11 mouse cellular contexts compared by ENCODE assay signal in genomic region chr2:72672908-72673901, GRCm38 (mm10).
DNase-seq lines count a peak whose midpoint lies in the region; ATAC-seq and TF ChIP-seq lines count a peak whose summit lies in the region.
"Had no signal": no experiment of that assay in that cellular context is flagged by ENCODE, and none has a peak within 500 bp of the region (broad histone marks: within the 10 kb centered on the region; RNA-seq: fewer than 3 reads in every experiment).

No protein-coding gene starts in this region.

- H3K36me3 ChIP-seq in heart, embryonic 16.5 days (ENCODE audit: control insufficient read depth, insufficient read depth), result no peaks in the 10 kb centered on the region
- H3K36me3 ChIP-seq in midbrain, embryonic 11.5 days (ENCODE audit: control insufficient read depth, insufficient read depth, low read length), result no peaks in the 10 kb centered on the region
- no peaks in the 10 kb centered on the region for H3K36me3 ChIP-seq in midbrain, embryonic 16.5 days (ENCODE audit: control insufficient read depth, insufficient read depth, low read length)
- no peaks in the 10 kb centered on the region for H3K36me3 ChIP-seq in stomach, embryonic 16.5 days (ENCODE audit: control insufficient read depth, insufficient read depth, low read length)
- H3K36me3 ChIP-seq: embryonic facial prominence, embryonic 12.5 days; hindbrain, embryonic 15.5 days had no signal

- no peak overlapping the region for H3K4me2 ChIP-seq in heart, embryonic 16.5 days (ENCODE audit: low read depth, low read length)
- no peak overlapping the region for H3K4me2 ChIP-seq in midbrain, embryonic 11.5 days
- no peak overlapping the region for H3K4me2 ChIP-seq in midbrain, embryonic 16.5 days (ENCODE audit: low read length)
- H3K4me2 ChIP-seq in stomach, embryonic 16.5 days (ENCODE audit: low read depth, low read length), result no peak overlapping the region

- no peak overlapping the region for H3K27ac ChIP-seq in heart, embryonic 16.5 days (ENCODE audit: low read length)
- no peak overlapping the region for H3K27ac ChIP-seq in midbrain, embryonic 11.5 days (ENCODE audit: low read depth, low read length)
- H3K27ac ChIP-seq in midbrain, embryonic 16.5 days (ENCODE audit: low read length), result no peak overlapping the region
- H3K27ac ChIP-seq in embryonic fibroblast, embryonic 13.5 days (ENCODE audit: insufficient read depth, low read length), result peak overlapping the region; percentile 1; the same call in 1 of the 2 replicates
- H3K27ac ChIP-seq in stomach, embryonic 16.5 days (ENCODE audit: low read length), result peak overlapping the region; percentile 48
- H3K27ac ChIP-seq: embryonic facial prominence, embryonic 12.5 days; hindbrain, embryonic 15.5 days; liver, embryonic 14.5 days had no signal

- ATAC-seq in heart, embryonic 16.5 days (replicated peaks; ENCODE audit: extremely low read depth, insufficient read depth, low FRiP score), result 0 out of 2 replicates have a peak, but pooled peaks have one; percentile 37
- ATAC-seq in midbrain, embryonic 11.5 days (ENCODE audit: low FRiP score), result peak; percentile 89
- ATAC-seq in midbrain, embryonic 16.5 days, result no peak
- ATAC-seq in stomach, embryonic 16.5 days (ENCODE audit: insufficient read depth, low FRiP score), result peak; percentile 58

- H3K9me3 ChIP-seq in heart, embryonic 16.5 days (replicated peaks; ENCODE audit: control insufficient read depth, low read length), result no peaks in the 10 kb centered on the region
- no peaks in the 10 kb centered on the region for H3K9me3 ChIP-seq in midbrain, embryonic 11.5 days (ENCODE audit: control insufficient read depth, low read length)
- H3K9me3 ChIP-seq in midbrain, embryonic 16.5 days (replicated peaks; ENCODE audit: control insufficient read depth, low read length, poor library complexity, severe bottlenecking), result no peaks in the 10 kb centered on the region
- no peaks in the 10 kb centered on the region for H3K9me3 ChIP-seq in stomach, embryonic 16.5 days (replicated peaks; ENCODE audit: control insufficient read depth, low read length)
- H3K9me3 ChIP-seq: embryonic facial prominence, embryonic 12.5 days; hindbrain, embryonic 15.5 days had no signal

- H3K27me3 ChIP-seq in heart, embryonic 16.5 days (ENCODE audit: control insufficient read depth, insufficient read depth, low read length), result 0 out of 2 replicates have a peak, but pooled peaks cover 2% of the 10 kb centered on the region
- peaks cover 17% of the 10 kb centered on the region for H3K27me3 ChIP-seq in midbrain, embryonic 11.5 days (ENCODE audit: control insufficient read depth, insufficient read depth, low read length)
- 0 out of 2 replicates have a peak, but pooled peaks cover 3% of the 10 kb centered on the region for H3K27me3 ChIP-seq in midbrain, embryonic 16.5 days (ENCODE audit: control insufficient read depth, insufficient read depth, low read depth, low read length)
- no peaks in the 10 kb centered on the region for H3K27me3 ChIP-seq in stomach, embryonic 16.5 days (ENCODE audit: control insufficient read depth, insufficient read depth, low read length)
- H3K27me3 ChIP-seq: embryonic facial prominence, embryonic 12.5 days; hindbrain, embryonic 15.5 days had no signal

- no peak for DNase-seq in heart, postnatal 14 days
- peak; percentile 90 for DNase-seq in midbrain, embryonic 11.5 days (ENCODE audit: low spot score, missing footprints)
- DNase-seq in gastrocnemius, postnatal 36 days, result no peak
- no peak for DNase-seq in right cerebral cortex, postnatal 25 days

- no peak for TF ChIP-seq CTCF in embryonic fibroblast, embryonic 13.5 days (IDR thresholded peaks at IDR 0.05; ENCODE audit: borderline replicate concordance, insufficient read depth, low read length)

- H3K4me1 ChIP-seq in heart, embryonic 16.5 days (ENCODE audit: control insufficient read depth, insufficient read depth, low read length), result peaks cover 7% of the 10 kb centered on the region; the same call in 1 of the 2 replicates
- peaks cover 20% of the 10 kb centered on the region for H3K4me1 ChIP-seq in midbrain, embryonic 11.5 days (ENCODE audit: control insufficient read depth, insufficient read depth, low read length)
- H3K4me1 ChIP-seq in midbrain, embryonic 16.5 days (ENCODE audit: control insufficient read depth, insufficient read depth, low read length), result peaks cover 5% of the 10 kb centered on the region; the same call in 1 of the 2 replicates
- peaks cover 11% of the 10 kb centered on the region; the same call in 1 of the 2 replicates for H3K4me1 ChIP-seq in embryonic fibroblast, embryonic 13.5 days (ENCODE audit: control insufficient read depth, insufficient read depth, low read length)
- peaks cover 7% of the 10 kb centered on the region; the same call in 1 of the 2 replicates for H3K4me1 ChIP-seq in stomach, embryonic 16.5 days (ENCODE audit: control insufficient read depth, insufficient read depth, low read length)

- no peak overlapping the region for H3K9ac ChIP-seq in heart, embryonic 16.5 days (ENCODE audit: low read length)
- H3K9ac ChIP-seq in midbrain, embryonic 11.5 days (ENCODE audit: low read length), result no peak overlapping the region
- H3K9ac ChIP-seq in midbrain, embryonic 16.5 days (ENCODE audit: low read depth, low read length), result no peak overlapping the region
- H3K9ac ChIP-seq in stomach, embryonic 16.5 days (ENCODE audit: low read length), result no peak overlapping the region
- H3K9ac ChIP-seq: embryonic facial prominence, embryonic 12.5 days; hindbrain, embryonic 15.5 days; liver, embryonic 14.5 days had no signal

- H3K4me3 ChIP-seq in heart, embryonic 16.5 days (ENCODE audit: low read length), result no peak overlapping the region
- no peak overlapping the region for H3K4me3 ChIP-seq in midbrain, embryonic 11.5 days (ENCODE audit: low read depth, low read length)
- H3K4me3 ChIP-seq in midbrain, embryonic 16.5 days (ENCODE audit: low read depth, low read length), result no peak overlapping the region
- no peak overlapping the region for H3K4me3 ChIP-seq in embryonic fibroblast, embryonic 13.5 days (ENCODE audit: insufficient read depth, low read length)
- H3K4me3 ChIP-seq in stomach, embryonic 16.5 days (replicated peaks; ENCODE audit: low read length), result no peak overlapping the region
- H3K4me3 ChIP-seq: embryonic facial prominence, embryonic 12.5 days; hindbrain, embryonic 15.5 days had no signal

- TF ChIP-seq POLR2A in embryonic fibroblast, embryonic 13.5 days (IDR thresholded peaks at IDR 0.05; ENCODE audit: low read depth, low read length), result no peak

- intact Hi-C loops in heart, postnatal 14 days (cut with DNase I), result no loop called here
- intact Hi-C loops in gastrocnemius, postnatal 36 days (cut with DNase I), result no loop called here

- WGBS in heart, embryonic 16.5 days, result 60% methylated on average over 13 of the region's 13 CpGs
- WGBS in midbrain, embryonic 11.5 days, result 21% methylated on average over 13 of the region's 13 CpGs
- WGBS in midbrain, embryonic 16.5 days, result 18% methylated on average over 13 of the region's 13 CpGs
- 40% methylated on average over 13 of the region's 13 CpGs for WGBS in stomach, embryonic 16.5 days

Comparison
In these comparisons a context has a peak if more than half of its experiments do, and no peak if none do; other contexts are left out.
1. H3K27ac ChIP-seq: peak in embryonic fibroblast, embryonic 13.5 days (single experiment) and stomach, embryonic 16.5 days (single experiment); none in heart, embryonic 16.5 days (single experiment), midbrain, embryonic 11.5 days (single experiment) and midbrain, embryonic 16.5 days (single experiment).